Mouse (Mus musculus) limb, embryonic 11.5 days (tissue): ENCODE data around the gene Dhx30. TPM values are rescaled to one million over a fixed set of nuclear protein-coding genes. Genes with fewer than 3 reads are reported as not detected.
"Not testable (repeated sequence)": the region's sequence is repeated elsewhere in the genome, so short reads cannot be mapped to it uniquely, and the experiment has no call there.

Source experiments
- ATAC-seq: fragments of 200-750 bp; cut with Nextera tagmentation; 2 replicates; pipeline ENCODE4 v1.8.0; 2017; ENCODE audit warnings: low read depth; ENCODE audit not compliant: insufficient number of reproducible peaks, low FRiP score, low TSS enrichment
- DNase-seq: peaks from one replicate; pipeline ENCODE4 v3.0.0-alpha.2; 2015; ENCODE audit warnings: low spot score
- H3K27ac ChIP-seq: fragments of 300-500 bp; sonication (generic); replicated peaks from 2 replicates; pipeline ENCODE4 v1.5.1; 2014; ENCODE audit warnings: low read depth, mild to moderate bottlenecking, low read length
- H3K27me3 ChIP-seq: fragments of 300-500 bp; sonication (generic); 2 replicates; pipeline ENCODE4 v1.6.1; 2014; ENCODE audit warnings: mild to moderate bottlenecking, low read length, mixed read lengths; ENCODE audit not compliant: control insufficient read depth, insufficient read depth
- H3K36me3 ChIP-seq: fragments of 300-500 bp; sonication (generic); 2 replicates; pipeline ENCODE4 v1.6.1; 2014; ENCODE audit warnings: mild to moderate bottlenecking, low read length, moderate library complexity, mixed read lengths; ENCODE audit not compliant: control insufficient read depth, insufficient read depth
- H3K4me1 ChIP-seq: fragments of 300-500 bp; sonication (generic); 2 replicates; pipeline ENCODE4 v1.6.1; 2014; ENCODE audit warnings: low read length, mixed read lengths; ENCODE audit not compliant: control insufficient read depth, insufficient read depth
- H3K4me2 ChIP-seq: fragments of 300-500 bp; sonication (generic); 2 replicates; pipeline ENCODE4 v1.6.1; 2014; ENCODE audit warnings: low read depth, mild to moderate bottlenecking, moderate library complexity; ENCODE audit not compliant: severe bottlenecking
- H3K4me3 ChIP-seq: fragments of 300-500 bp; sonication (generic); 2 replicates; pipeline ENCODE4 v1.5.1; 2014; ENCODE audit warnings: low read depth, low read length
- H3K9ac ChIP-seq: fragments of 300-500 bp; sonication (generic); 2 replicates; pipeline ENCODE4 v1.6.1; 2014; ENCODE audit warnings: mild to moderate bottlenecking, low read length
- H3K9me3 ChIP-seq: fragments of 300-500 bp; sonication (generic); 2 replicates; pipeline ENCODE4 v1.6.1; 2016; ENCODE audit warnings: low read length; ENCODE audit not compliant: control insufficient read depth
- WGBS: fragments of 180-500 bp; shearing (Covaris S2); extraction: QIAGEN DNeasy Blood & Tissue Kit; methylation state at CpG from one replicate; pipeline ENCODE4 v1.1.7; 2014; 5-methylcytosine and 5-hydroxymethylcytosine counted together
- polyA plus RNA-seq: library from polyadenylated mRNA; unstranded; fragments of >200 nt; fragmentation: Nextera tagmentation; extraction: Ambion mirVana; gene quantifications from 2 replicates; pipeline ENCODE4 v1.2.1, GENCODE M21; 2014

Gene Dhx30
- polyA plus RNA-seq, 1 experiment from 2014 or later = 179 TPM

DNA sequence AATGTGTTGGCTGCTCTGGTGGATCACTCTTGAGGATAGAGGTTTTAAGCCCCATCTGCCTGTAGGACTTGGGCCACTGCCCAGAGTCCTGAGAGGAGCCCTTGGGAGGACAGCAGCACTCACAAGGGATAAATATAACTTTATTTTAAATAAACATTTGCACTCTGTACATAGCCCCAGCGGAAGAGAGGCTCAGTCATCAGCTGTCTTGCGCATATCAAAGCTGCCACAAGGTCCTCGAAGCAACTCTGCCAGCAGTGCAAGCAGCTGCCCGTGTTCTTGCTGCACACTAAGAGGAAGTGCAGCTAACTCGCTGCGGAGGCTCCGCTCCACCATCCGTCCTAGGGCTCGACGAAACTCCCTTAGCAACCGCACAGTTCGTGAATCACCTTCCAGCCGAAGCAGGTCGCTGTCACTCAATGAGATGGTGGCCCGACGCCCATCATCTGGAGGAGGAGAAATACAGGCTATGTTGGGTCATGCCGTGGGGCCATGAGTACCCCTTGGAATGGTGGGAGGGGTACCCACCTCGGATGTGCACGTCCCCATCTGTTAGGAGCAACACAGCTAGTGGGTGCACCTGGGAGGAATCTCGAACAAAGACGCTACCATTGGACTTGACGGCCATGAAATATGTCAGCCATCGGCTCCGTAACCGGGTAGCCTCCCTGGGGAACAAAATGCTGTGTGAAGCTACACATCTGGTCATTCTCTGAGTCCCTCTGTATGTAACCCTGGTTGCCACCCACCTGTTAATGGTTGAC lies 33.2 kb downstream of the Dhx30 start:
- Histone ChIP-seq H3K27me3 (no peaks in the 10 kb centered on the region), H3K4me1 (no peaks in the 10 kb centered on the region), H3K4me2 (no peak overlapping the region), H3K9ac (no peak overlapping the region), H3K36me3 (peaks cover 50% of the 10 kb centered on the region), H3K4me3 (no peak overlapping the region), H3K9me3 (no peaks in the 10 kb centered on the region), H3K27ac (no peak overlapping the region)
- WGBS = 93% methylated on average over 25 of the region's 25 CpGs
- no peak for DNase-seq
- ATAC-seq = no peak

DNA sequence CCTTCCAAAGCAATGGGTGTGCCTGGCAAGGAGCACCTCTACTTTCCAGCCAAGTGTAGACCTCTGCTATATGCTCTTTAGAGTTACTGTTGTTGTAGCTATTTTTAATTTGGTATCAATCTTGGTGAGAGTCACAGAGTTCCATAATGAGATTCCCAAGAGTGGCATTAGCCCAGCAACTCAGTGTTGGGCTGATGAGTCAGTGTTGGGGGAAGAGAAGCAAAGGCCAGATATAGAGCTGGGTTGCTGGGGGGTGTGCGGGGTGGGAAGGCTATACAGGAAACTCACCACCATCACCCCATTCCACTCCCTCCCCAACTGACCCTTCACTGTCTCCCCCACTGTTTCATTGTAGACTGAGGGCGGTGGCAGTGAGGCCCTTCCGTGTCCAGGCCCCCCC lies 36.6 kb downstream of the Dhx30 start:
- H3K4me2 ChIP-seq = no peak overlapping the region
- DNase-seq = no peak
- no peak for ATAC-seq
- no peaks in the 10 kb centered on the region for H3K4me1 ChIP-seq
- no peak overlapping the region for H3K4me3 ChIP-seq
- no peaks in the 10 kb centered on the region for H3K27me3 ChIP-seq
- 84% methylated on average over 3 of the region's 3 CpGs for WGBS
- H3K36me3 ChIP-seq = peaks cover 28% of the 10 kb centered on the region
- no peak overlapping the region for H3K27ac ChIP-seq
- H3K9ac ChIP-seq = no peak overlapping the region
- H3K9me3 ChIP-seq = no peaks in the 10 kb centered on the region

DNA sequence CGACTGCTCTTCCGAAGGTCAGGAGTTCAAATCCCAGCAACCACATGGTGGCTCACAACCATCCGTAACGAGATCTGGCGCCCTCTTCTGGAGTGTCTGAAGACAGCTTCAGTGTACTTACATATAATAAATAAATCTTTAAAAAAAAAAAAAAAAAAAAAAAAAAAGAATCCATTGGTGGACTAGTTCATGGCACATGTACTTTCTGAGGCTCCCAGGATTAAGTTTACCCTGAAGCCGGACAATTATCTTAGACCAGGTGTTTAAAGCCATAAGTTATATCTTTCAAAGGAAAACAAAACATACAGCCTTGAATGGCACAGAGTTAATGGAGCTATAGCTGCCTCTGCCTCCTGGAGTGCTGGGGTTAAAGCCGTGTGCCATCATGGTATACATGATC lies 41.2 kb downstream of the Dhx30 start:
- not testable (repeated sequence) for H3K4me3 ChIP-seq, H3K4me1 ChIP-seq, H3K27ac ChIP-seq, ATAC-seq, H3K36me3 ChIP-seq, H3K9ac ChIP-seq, H3K9me3 ChIP-seq, DNase-seq, H3K27me3 ChIP-seq, H3K4me2 ChIP-seq
- 82% methylated on average over 4 of the region's 7 CpGs for WGBS

DNA sequence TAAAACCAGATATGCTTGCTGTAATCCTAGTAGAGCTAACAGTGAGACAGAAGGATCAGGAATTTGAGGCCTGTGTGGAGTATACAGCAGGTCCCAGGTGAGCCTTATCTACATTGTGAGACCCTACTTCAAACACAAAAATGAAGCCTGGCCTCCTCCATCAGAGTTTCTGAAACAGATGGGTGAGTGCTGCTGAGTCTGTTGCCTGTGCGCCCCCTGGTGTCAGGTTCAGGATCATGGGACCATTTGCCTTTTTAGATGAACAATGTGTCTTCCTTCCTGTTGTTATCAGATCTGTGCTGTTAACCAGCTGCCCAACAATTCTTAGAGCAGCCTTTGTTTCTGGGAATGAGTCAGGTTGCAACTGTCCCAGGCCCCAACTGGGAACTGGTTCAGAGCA lies 45.8 kb downstream of the Dhx30 start:
- no peak overlapping the region for H3K4me2 ChIP-seq
- no peaks in the 10 kb centered on the region for H3K9me3 ChIP-seq
- peaks cover 4% of the 10 kb centered on the region; the same call in 1 of the 2 replicates for H3K36me3 ChIP-seq
- ATAC-seq = no peak
- no peaks in the 10 kb centered on the region for H3K4me1 ChIP-seq
- H3K9ac ChIP-seq = no peak overlapping the region
- DNase-seq = peak; percentile 84
- no peak overlapping the region for H3K4me3 ChIP-seq
- WGBS = 10% methylated on average over 1 of the region's 1 CpGs
- H3K27me3 ChIP-seq = no peaks in the 10 kb centered on the region
- H3K27ac ChIP-seq = no peak overlapping the region

DNA sequence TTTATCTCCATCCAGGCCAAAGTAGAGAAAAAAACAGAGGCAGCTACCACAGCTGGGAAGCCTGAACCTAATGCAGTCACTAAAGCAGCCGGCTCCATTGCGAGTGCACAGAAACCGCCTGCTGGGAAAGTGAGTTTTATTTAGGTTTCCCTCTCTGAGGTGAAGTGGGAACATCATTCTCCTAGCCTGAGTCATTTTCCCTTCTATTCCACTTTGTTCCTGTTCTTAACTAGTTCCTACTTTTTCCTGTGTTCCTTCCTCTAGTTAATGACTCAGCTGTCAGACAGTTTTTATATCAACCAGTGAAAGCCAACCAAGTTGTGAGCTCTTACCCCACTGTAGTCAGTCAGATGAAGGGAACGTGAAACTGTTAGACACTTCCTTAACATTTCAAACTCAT lies 46.6 kb downstream of the Dhx30 start:
- WGBS = 90% methylated on average over 4 of the region's 4 CpGs
- Histone ChIP-seq H3K27me3 (no peaks in the 10 kb centered on the region), H3K9ac (no peak overlapping the region), H3K4me2 (no peak overlapping the region), H3K4me1 (no peaks in the 10 kb centered on the region), H3K4me3 (no peak overlapping the region), H3K36me3 (peaks cover 4% of the 10 kb centered on the region; the same call in 1 of the 2 replicates), H3K9me3 (no peaks in the 10 kb centered on the region), H3K27ac (no peak overlapping the region)
- DNase-seq (no peak), ATAC-seq (no peak)

DNA sequence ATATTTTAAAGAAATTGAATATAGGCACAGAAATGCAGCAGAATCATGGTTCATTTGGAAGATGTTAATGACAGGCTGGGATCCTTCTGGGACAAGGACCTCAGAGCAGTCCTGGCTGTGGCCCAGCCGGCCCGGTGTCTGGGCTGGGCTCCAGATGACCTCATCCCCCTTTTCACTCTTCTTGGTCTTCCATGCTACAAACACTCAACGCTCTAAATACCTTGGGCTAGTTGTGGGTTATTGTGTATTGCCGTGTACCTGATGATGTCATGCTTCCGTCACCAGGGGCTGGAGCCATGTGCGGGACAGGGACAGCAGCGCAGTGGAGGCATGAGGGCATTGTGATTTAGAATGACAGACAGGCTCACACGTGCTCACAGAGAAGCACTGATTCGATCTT lies 47.3 kb downstream of the Dhx30 start:
- Histone ChIP-seq H3K9me3 (no peaks in the 10 kb centered on the region), H3K27me3 (no peaks in the 10 kb centered on the region), H3K4me2 (no peak overlapping the region), H3K4me1 (no peaks in the 10 kb centered on the region), H3K36me3 (peaks cover 4% of the 10 kb centered on the region; the same call in 1 of the 2 replicates), H3K27ac (no peak overlapping the region), H3K4me3 (no peak overlapping the region), H3K9ac (no peak overlapping the region)
- 93% methylated on average over 9 of the region's 9 CpGs for WGBS
- no peak for DNase-seq
- no peak for ATAC-seq

DNA sequence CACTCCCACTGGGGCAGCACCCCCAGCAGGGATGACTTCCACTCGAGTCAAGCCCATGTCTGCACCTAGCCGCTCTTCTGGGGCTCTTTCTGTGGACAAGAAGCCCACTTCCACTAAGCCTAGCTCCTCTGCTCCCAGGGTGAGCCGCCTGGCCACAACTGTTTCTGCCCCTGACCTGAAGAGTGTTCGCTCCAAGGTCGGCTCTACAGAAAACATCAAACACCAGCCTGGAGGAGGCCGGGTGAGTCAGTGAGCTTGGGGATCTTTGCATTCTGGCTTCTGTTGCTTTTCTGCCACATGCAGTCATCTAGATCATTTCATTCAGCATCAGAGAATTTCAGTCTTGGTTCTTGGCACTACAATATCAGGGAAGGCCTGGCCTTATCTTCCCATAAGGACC lies 48.9 kb downstream of the Dhx30 start:
- Histone ChIP-seq H3K4me1 (no peaks in the 10 kb centered on the region), H3K27ac (no peak overlapping the region), H3K4me2 (no peak overlapping the region), H3K27me3 (no peaks in the 10 kb centered on the region), H3K9me3 (no peaks in the 10 kb centered on the region), H3K36me3 (peaks cover 4% of the 10 kb centered on the region; the same call in 1 of the 2 replicates), H3K9ac (no peak overlapping the region), H3K4me3 (no peak overlapping the region)
- 89% methylated on average over 6 of the region's 6 CpGs for WGBS
- ATAC-seq (no peak), DNase-seq (no peak)

DNA sequence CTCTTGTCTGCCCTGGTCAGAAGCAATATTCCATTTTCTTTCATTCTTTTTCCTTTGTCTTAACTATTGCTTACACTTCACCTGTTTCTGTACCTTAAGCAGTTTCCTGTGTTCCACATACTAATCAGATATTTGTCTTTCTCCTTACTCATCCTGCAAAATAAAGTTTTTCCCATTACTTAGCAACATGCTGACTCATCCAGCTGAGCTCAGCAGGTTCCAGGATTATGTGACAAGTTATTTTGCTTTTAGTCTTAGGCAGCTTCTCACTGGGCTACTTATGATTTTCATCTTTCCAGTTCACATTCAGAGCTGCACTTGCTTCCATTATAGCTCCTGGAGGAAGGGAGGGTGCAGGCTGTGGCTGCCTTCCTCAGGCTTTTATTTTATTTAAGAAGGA lies 53.0 kb downstream of the Dhx30 start:
- Histone ChIP-seq H3K9me3 (no peaks in the 10 kb centered on the region), H3K4me2 (no peak overlapping the region), H3K4me3 (no peak overlapping the region), H3K27ac (no peak overlapping the region), H3K4me1 (no peaks in the 10 kb centered on the region), H3K27me3 (no peaks in the 10 kb centered on the region), H3K36me3 (peaks cover 4% of the 10 kb centered on the region; the same call in 1 of the 2 replicates), H3K9ac (no peak overlapping the region)
- DNase-seq (no peak), ATAC-seq (no peak)

DNA sequence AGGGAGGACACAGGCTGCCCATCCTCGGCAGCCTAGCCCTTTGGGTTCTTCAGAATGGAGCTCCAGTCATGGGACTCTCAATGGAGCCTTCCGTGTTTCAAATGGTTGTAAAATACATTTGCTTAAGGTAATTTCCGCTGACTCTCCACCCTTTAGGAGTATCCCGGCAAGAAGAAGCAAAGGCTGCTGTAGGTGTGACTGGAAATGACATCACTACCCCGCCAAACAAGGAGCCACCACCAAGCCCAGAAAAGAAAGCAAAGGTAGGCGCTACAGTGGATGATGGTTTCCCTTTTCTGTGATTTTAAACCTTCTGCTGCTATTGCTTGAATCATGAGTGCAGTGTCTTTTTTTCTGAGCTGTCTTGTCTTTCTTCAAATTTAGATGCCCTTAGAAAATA lies 54.8 kb downstream of the Dhx30 start:
- no peak overlapping the region for H3K4me2 ChIP-seq
- WGBS = 91% methylated on average over 6 of the region's 6 CpGs
- H3K4me3 ChIP-seq = no peak overlapping the region
- no peaks in the 10 kb centered on the region for H3K27me3 ChIP-seq
- H3K9ac ChIP-seq = no peak overlapping the region
- H3K36me3 ChIP-seq = no peaks in the 10 kb centered on the region; the same call in 1 of the 2 replicates
- H3K9me3 ChIP-seq = no peaks in the 10 kb centered on the region
- H3K27ac ChIP-seq = no peak overlapping the region
- H3K4me1 ChIP-seq = no peaks in the 10 kb centered on the region
- no peak for ATAC-seq
- DNase-seq = no peak
